Mouse (Mus musculus) intestine, postnatal 0 days (tissue): ENCODE results near the gene Cst12. TPM values are rescaled to one million over a fixed set of nuclear protein-coding genes. Genes with fewer than 3 reads are reported as not detected.
"Not testable (repeated sequence)": the region's sequence is repeated elsewhere in the genome, so short reads cannot be mapped to it uniquely, and the experiment has no call there.

Experiments used
- ATAC-seq: fragments of 200-750 bp; cut with Nextera tagmentation; 2 replicates; pipeline ENCODE4 v1.8.0; 2017; ENCODE audit warnings: mild to moderate bottlenecking, moderate TSS enrichment, moderate library complexity
- H3K27ac ChIP-seq: fragments of 300-500 bp; sonication (generic); 2 replicates; pipeline ENCODE4 v1.5.1; 2014; ENCODE audit warnings: mild to moderate bottlenecking, low read depth, low read length, moderate library complexity
- H3K27me3 ChIP-seq: fragments of 300-500 bp; sonication (generic); replicated peaks from 2 replicates; pipeline ENCODE4 v1.6.1; 2014; ENCODE audit warnings: low read length, mixed read lengths; ENCODE audit not compliant: control insufficient read depth, insufficient read depth
- H3K36me3 ChIP-seq: fragments of 300-500 bp; sonication (generic); 2 replicates; pipeline ENCODE4 v1.6.1; 2014; ENCODE audit warnings: mild to moderate bottlenecking, moderate library complexity; ENCODE audit not compliant: control insufficient read depth, insufficient read depth
- H3K4me1 ChIP-seq: fragments of 300-500 bp; sonication (generic); replicated peaks from 2 replicates; pipeline ENCODE4 v1.6.1; 2014; ENCODE audit warnings: antibody characterized with exemption, low read length, mixed read lengths; ENCODE audit not compliant: control insufficient read depth, insufficient read depth
- H3K4me2 ChIP-seq: fragments of 300-500 bp; sonication (generic); replicated peaks from 2 replicates; pipeline ENCODE4 v1.6.1; 2014; ENCODE audit warnings: low read depth, mild to moderate bottlenecking, moderate library complexity
- H3K4me3 ChIP-seq: fragments of 300-500 bp; sonication (generic); 2 replicates; pipeline ENCODE4 v1.5.1; 2014; ENCODE audit warnings: low read depth, low read length
- H3K9ac ChIP-seq: fragments of 300-500 bp; sonication (generic); 2 replicates; pipeline ENCODE4 v1.6.1; 2014; ENCODE audit warnings: mild to moderate bottlenecking, low read depth, low read length
- H3K9me3 ChIP-seq: fragments of 300-500 bp; sonication (generic); 2 replicates; pipeline ENCODE4 v1.6.1; 2016; ENCODE audit warnings: mixed run types; ENCODE audit not compliant: control insufficient read depth
- CTCF ChIP-seq: sonication (generic); IDR thresholded peaks from 2 replicates; pipeline ENCODE4 v1.5.1; 2016; ENCODE audit warnings: low read depth, mild to moderate bottlenecking, control low read depth, antibody characterized with exemption, moderate library complexity
- WGBS: fragments of 180-500 bp; shearing (Covaris S2); extraction: QIAGEN DNeasy Blood & Tissue Kit; methylation state at CpG from one replicate; pipeline ENCODE4 v1.1.7; 2014; 5-methylcytosine and 5-hydroxymethylcytosine counted together
- polyA plus RNA-seq: library from polyadenylated mRNA; unstranded; fragments of >200 nt; fragmentation: Nextera tagmentation; extraction: Ambion mirVana; gene quantifications from 2 replicates; pipeline ENCODE4 v1.2.1, GENCODE M21; 2015

Gene Cst12
- polyA plus RNA-seq, 1 experiment from 2014 or later, result not detected

GRCm38 (mm10) chr2:148763648-148764388 lies 25.3 kb upstream of the Cst12 start:
- no peak for ATAC-seq
- Histone ChIP-seq H3K36me3 (no peaks in the 10 kb centered on the region), H3K27ac (no peak overlapping the region), H3K9me3 (no peaks in the 10 kb centered on the region), H3K4me2 (no peak overlapping the region), H3K4me1 (no peaks in the 10 kb centered on the region), H3K4me3 (no peak overlapping the region), H3K9ac (no peak overlapping the region), H3K27me3 (no peaks in the 10 kb centered on the region)
- WGBS, result 100% methylated on average over 1 of the region's 1 CpGs
- TF ChIP-seq CTCF, result no peak

- ATAC-seq, result not testable (repeated sequence)
- WGBS, result 90% methylated on average over 4 of the region's 4 CpGs
These were observed 17.8 kb upstream of the Cst12 start, which contains the start of gene Cst11 for GRCm38 (mm10) chr2:148771397-148771796. Gene Cst11 (minus strand): TSS chr2:148771497.

GRCm38 (mm10) chr2:148781709-148782108 lies 7.5 kb upstream of the Cst12 start, which contains the start of gene 8030411F24Rik:
Gene 8030411F24Rik (plus strand): TSS chr2:148782009.
- Histone ChIP-seq H3K27me3 (no peaks in the 10 kb centered on the region), H3K4me3 (no peak within 1 kb of the TSS), H3K27ac (no peak within 1 kb of the TSS), H3K36me3 (no peaks in the 10 kb centered on the region), H3K4me2 (no peak within 1 kb of the TSS), H3K9ac (no peak within 1 kb of the TSS), H3K9me3 (no peaks in the 10 kb centered on the region), H3K4me1 (no peaks in the 10 kb centered on the region)
- no peak for TF ChIP-seq CTCF
- ATAC-seq, result no peak
- WGBS, result 13% methylated on average over 1 of the region's 1 CpGs

More at GRCm38 (mm10) chr2:148771397-148771796, 17.8 kb upstream of the Cst12 start, which contains the start of gene Cst11:
- not testable (repeated sequence) for H3K27ac ChIP-seq, H3K4me2 ChIP-seq, H3K36me3 ChIP-seq, H3K4me3 ChIP-seq, H3K4me1 ChIP-seq, H3K9me3 ChIP-seq, H3K9ac ChIP-seq, H3K27me3 ChIP-seq

- WGBS, result 81% methylated on average over 1 of the region's 1 CpGs
- H3K4me3 ChIP-seq, result no peak within 1 kb of the TSS
These were observed 9.3 kb downstream of the Cst12 start, which contains the start of gene Cst8 for GRCm38 (mm10) chr2:148798485-148798884. Gene Cst8 (plus strand): TSS chr2:148798785.

GRCm38 (mm10) chr2:148801491-148801921 lies 12.3 kb downstream of the Cst12 start:
- no peak overlapping the region for H3K4me3 ChIP-seq
- no peaks in the 10 kb centered on the region for H3K9me3 ChIP-seq
- no peak for TF ChIP-seq CTCF
- H3K4me2 ChIP-seq, result no peak overlapping the region
- no peak overlapping the region for H3K9ac ChIP-seq
- no peaks in the 10 kb centered on the region for H3K36me3 ChIP-seq
- WGBS, result 34% methylated on average over 3 of the region's 3 CpGs
- no peaks in the 10 kb centered on the region for H3K27me3 ChIP-seq
- H3K4me1 ChIP-seq, result no peaks in the 10 kb centered on the region
- no peak for ATAC-seq
- H3K27ac ChIP-seq, result no peak overlapping the region

More at GRCm38 (mm10) chr2:148798485-148798884, 9.3 kb downstream of the Cst12 start, which contains the start of gene Cst8:
- ATAC-seq, result no peak
- no peak within 1 kb of the TSS for H3K4me2 ChIP-seq
- no peak for TF ChIP-seq CTCF
- H3K9ac ChIP-seq, result no peak within 1 kb of the TSS
- no peaks in the 10 kb centered on the region for H3K9me3 ChIP-seq
- no peaks in the 10 kb centered on the region for H3K27me3 ChIP-seq
- no peaks in the 10 kb centered on the region for H3K36me3 ChIP-seq
- H3K27ac ChIP-seq, result no peak within 1 kb of the TSS
- H3K4me1 ChIP-seq, result no peaks in the 10 kb centered on the region

GRCm38 (mm10) chr2:148806696-148807095 lies 17.5 kb downstream of the Cst12 start:
- no peak overlapping the region for H3K27ac ChIP-seq
- no peak for ATAC-seq
- 52% methylated on average over 6 of the region's 6 CpGs for WGBS
- no peaks in the 10 kb centered on the region for H3K36me3 ChIP-seq
- H3K9me3 ChIP-seq, result no peaks in the 10 kb centered on the region
- H3K9ac ChIP-seq, result no peak overlapping the region
- H3K4me3 ChIP-seq, result no peak overlapping the region
- no peaks in the 10 kb centered on the region for H3K27me3 ChIP-seq
- no peak overlapping the region for H3K4me2 ChIP-seq
- no peak for TF ChIP-seq CTCF
- H3K4me1 ChIP-seq, result no peaks in the 10 kb centered on the region
